Mouse (Mus musculus) neural tube, embryonic 12.5 days (tissue): ENCODE measurements around the gene Tssk3. TPM values are rescaled to one million over a fixed set of nuclear protein-coding genes. Genes with fewer than 3 reads are reported as not detected.
A peak's percentile ranks its signal among the peaks of the same experiment; 100 is the strongest.
"Not testable (repeated sequence)": the region's sequence is repeated elsewhere in the genome, so short reads cannot be mapped to it uniquely, and the experiment has no call there.

ENCODE experiments used
- ATAC-seq: fragments of 200-750 bp; cut with Nextera tagmentation; 2 replicates; pipeline ENCODE4 v1.8.0; 2017; ENCODE audit warnings: low read depth, mild to moderate bottlenecking, moderate TSS enrichment, moderate library complexity; ENCODE audit not compliant: low FRiP score
- H3K27ac ChIP-seq: fragments of 300-500 bp; sonication (generic); 2 replicates; pipeline ENCODE4 v1.5.1; 2016
- H3K27me3 ChIP-seq: fragments of 300-500 bp; sonication (generic); replicated peaks from 2 replicates; pipeline ENCODE4 v1.6.1; 2016; ENCODE audit warnings: mild to moderate bottlenecking
- H3K36me3 ChIP-seq: fragments of 300-500 bp; sonication (generic); 2 replicates; pipeline ENCODE4 v1.6.1; 2016; ENCODE audit warnings: mild to moderate bottlenecking
- H3K4me1 ChIP-seq: fragments of 300-500 bp; sonication (generic); 2 replicates; pipeline ENCODE4 v1.6.1; 2016
- H3K4me2 ChIP-seq: fragments of 300-500 bp; sonication (generic); replicated peaks from 2 replicates; pipeline ENCODE4 v1.6.1; 2016; ENCODE audit warnings: mild to moderate bottlenecking
- H3K4me3 ChIP-seq: fragments of 300-500 bp; sonication (generic); 2 replicates; pipeline ENCODE4 v1.5.1; 2016
- H3K9ac ChIP-seq: fragments of 300-500 bp; sonication (generic); 2 replicates; pipeline ENCODE4 v1.6.1; 2016; ENCODE audit warnings: mild to moderate bottlenecking
- H3K9me3 ChIP-seq: fragments of 300-500 bp; sonication (generic); 2 replicates; pipeline ENCODE4 v1.6.1; 2016; ENCODE audit warnings: mild to moderate bottlenecking
- WGBS: fragments of 180-500 bp; shearing (Covaris S2); methylation state at CpG from one replicate; pipeline ENCODE4 v1.1.7; 2016; 5-methylcytosine and 5-hydroxymethylcytosine counted together
- polyA plus RNA-seq: library from polyadenylated mRNA; unstranded; fragments of >200 nt; fragmentation: Nextera tagmentation; extraction: Ambion mirVana; gene quantifications from 2 replicates; pipeline ENCODE4 v1.2.1, GENCODE M21; 2016

Gene Tssk3
- polyA plus RNA-seq, 1 experiment from 2014 or later: not detected

DNA sequence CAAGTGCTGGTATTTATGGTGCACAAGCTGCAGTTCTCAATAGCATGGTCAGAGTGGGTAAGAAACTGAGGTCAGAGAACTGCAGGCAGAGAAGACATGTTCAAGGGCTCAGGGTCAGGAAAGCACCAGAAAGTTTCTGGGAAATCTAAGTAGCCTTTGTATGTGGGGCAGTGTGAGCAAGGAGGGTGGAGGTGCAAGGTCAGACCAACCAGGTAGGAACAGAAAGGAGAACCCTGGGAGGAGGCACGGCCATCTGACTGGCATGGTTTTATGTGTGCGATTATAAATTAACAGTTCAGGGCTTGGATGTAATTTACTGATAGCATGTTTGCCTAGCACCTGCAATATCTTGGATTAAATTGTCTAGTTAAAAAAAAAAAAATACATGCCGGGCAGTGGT lies 31.1 kb downstream of the Tssk3 start:
- 90% methylated on average over 3 of the region's 3 CpGs for WGBS
- Histone ChIP-seq H3K36me3 (peaks cover 8% of the 10 kb centered on the region; the same call in 1 of the 2 replicates), H3K4me2 (no peak overlapping the region), H3K27ac (no peak overlapping the region), H3K27me3 (no peaks in the 10 kb centered on the region), H3K9me3 (no peaks in the 10 kb centered on the region), H3K4me3 (no peak overlapping the region), H3K4me1 (peaks cover 16% of the 10 kb centered on the region), H3K9ac (no peak overlapping the region)
- ATAC-seq: no peak

DNA sequence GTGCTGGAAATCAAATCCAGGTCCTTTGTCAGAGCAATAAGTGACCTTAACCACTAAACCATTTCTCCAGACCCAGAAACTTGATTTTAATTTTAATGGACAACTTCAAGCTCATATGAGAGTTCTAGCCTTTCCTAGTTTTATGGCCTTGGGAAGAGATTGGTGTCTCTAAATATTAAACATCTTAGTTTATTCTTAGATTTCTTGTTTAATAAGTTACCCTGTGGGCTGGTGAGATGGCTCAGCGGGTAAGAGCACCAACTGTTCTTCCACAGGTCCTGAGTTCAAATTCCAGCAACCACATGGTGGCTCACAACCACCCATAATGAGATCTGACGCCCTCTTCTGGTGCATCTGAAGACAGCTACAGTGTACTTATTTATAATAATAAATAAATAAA lies 33.5 kb downstream of the Tssk3 start:
- H3K4me3 ChIP-seq, H3K27me3 ChIP-seq, H3K9ac ChIP-seq, H3K27ac ChIP-seq, H3K9me3 ChIP-seq, H3K4me2 ChIP-seq, H3K4me1 ChIP-seq, H3K36me3 ChIP-seq, ATAC-seq: not testable (repeated sequence)
- 64% methylated on average over 2 of the region's 2 CpGs for WGBS

DNA sequence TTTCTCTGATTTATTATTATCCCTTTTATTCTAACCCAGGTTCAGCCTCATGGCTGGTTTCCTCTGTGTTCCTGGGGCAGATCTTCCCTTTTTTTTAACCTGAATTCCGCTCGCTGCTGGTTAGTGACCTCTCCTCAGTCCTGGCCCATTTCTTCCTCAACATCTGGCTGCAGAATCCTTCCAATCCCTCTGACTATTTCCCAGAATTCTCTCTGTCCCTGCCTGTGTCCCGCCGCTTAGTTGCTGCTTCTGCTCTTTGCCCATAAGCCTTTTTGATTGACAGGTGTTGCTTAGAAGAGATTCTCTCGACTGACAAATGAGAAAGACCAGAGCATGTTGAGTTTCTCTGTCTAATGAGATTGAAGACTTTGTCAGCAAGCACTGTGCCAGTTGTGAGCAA lies 34.7 kb downstream of the Tssk3 start:
- Histone ChIP-seq H3K27ac (no peak overlapping the region), H3K4me2 (no peak overlapping the region), H3K9me3 (no peaks in the 10 kb centered on the region), H3K4me3 (no peak overlapping the region), H3K4me1 (0 out of 2 replicates have a peak, but pooled peaks cover 5% of the 10 kb centered on the region), H3K27me3 (no peaks in the 10 kb centered on the region), H3K9ac (no peak overlapping the region), H3K36me3 (no peaks in the 10 kb centered on the region)
- no peak for ATAC-seq
- 60% methylated on average over 5 of the region's 5 CpGs for WGBS

DNA sequence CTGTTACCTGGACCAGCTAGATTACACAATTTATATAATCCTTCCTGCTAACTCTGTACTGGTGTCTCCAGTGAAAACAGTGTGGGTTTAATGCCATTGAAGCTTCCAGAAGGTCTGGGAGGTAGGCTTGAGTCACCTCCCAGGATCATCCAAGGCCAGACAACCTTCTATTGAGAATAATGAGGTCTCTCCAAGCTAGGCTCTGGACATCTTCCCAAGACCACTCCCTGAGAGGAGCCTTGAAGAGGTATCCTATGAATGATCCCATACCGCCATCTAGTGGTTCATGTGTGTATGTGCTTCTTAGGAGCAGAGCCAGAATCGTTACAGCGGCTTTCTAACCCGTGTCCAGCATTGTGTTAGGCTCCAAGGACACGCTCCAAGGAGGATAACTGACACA lies 35.6 kb downstream of the Tssk3 start:
- H3K36me3 ChIP-seq: no peaks in the 10 kb centered on the region
- peak; percentile 56; the same call in 1 of the 2 replicates for ATAC-seq
- no peak overlapping the region for H3K4me3 ChIP-seq
- H3K9me3 ChIP-seq: no peaks in the 10 kb centered on the region
- H3K27ac ChIP-seq: no peak overlapping the region
- no peaks in the 10 kb centered on the region for H3K4me1 ChIP-seq
- no peak overlapping the region for H3K4me2 ChIP-seq
- H3K27me3 ChIP-seq: no peaks in the 10 kb centered on the region
- H3K9ac ChIP-seq: no peak overlapping the region
- WGBS: 5% methylated on average over 5 of the region's 5 CpGs

DNA sequence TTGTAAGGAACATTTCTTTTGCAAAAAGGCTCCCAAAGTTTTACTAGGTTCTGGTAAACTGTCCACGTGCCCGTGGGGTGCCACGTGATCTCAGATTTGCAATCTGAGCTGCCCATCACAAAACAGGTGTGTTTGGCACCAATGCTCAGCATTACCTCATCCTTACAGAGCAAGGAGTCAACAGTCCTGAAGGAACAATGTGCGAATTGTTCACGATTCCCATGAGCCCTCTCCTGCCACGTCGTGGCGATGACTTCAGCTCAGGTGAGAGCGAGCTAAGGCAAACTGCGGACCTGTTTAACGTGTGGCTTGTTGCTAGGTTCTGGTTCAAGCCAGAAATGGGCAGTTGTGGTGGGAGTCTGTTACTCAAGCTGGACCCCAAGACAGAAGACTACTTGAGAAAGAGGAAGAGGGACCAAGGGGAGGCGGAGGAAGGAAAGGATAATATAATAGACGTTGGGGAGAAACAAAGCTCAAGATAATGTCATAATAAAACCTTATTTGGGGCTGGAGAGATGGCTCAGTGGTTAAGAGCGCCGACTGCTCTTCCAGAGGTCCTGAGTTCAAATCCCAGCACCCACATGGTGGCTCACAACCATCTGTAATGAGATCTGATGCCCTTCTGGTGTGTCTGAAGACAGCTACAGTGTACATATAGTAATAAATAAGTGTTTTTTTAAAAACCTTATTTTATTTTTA lies 39.2 kb downstream of the Tssk3 start:
- 88% methylated on average over 15 of the region's 15 CpGs for WGBS
- no peaks in the 10 kb centered on the region for H3K36me3 ChIP-seq
- H3K27me3 ChIP-seq: no peaks in the 10 kb centered on the region
- no peak overlapping the region for H3K4me2 ChIP-seq
- no peak overlapping the region for H3K4me3 ChIP-seq
- no peak overlapping the region for H3K9ac ChIP-seq
- no peaks in the 10 kb centered on the region for H3K9me3 ChIP-seq
- H3K27ac ChIP-seq: no peak overlapping the region
- ATAC-seq: no peak
- no peaks in the 10 kb centered on the region for H3K4me1 ChIP-seq

DNA sequence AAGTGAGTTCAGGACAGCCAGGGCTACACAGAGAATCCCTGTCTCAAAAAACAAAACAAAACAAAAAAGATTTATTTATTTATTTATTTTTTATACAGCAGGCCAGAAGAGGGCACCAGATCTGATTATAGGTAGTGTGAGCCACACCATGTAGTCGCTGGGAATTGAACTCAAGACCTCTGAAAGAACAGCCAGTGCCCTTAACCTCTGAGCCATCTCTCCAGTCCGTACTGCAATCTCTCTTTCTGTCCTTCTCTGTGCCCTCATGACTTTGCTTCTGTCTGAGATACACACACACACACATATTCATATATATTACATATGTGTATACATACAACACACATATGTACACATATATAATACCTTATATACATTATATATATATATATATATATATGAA lies 40.0 kb downstream of the Tssk3 start:
- Histone ChIP-seq H3K27me3 (no peaks in the 10 kb centered on the region), H3K9me3 (no peaks in the 10 kb centered on the region), H3K27ac (no peak overlapping the region), H3K4me1 (no peaks in the 10 kb centered on the region), H3K4me2 (no peak overlapping the region), H3K4me3 (no peak overlapping the region), H3K36me3 (no peaks in the 10 kb centered on the region), H3K9ac (no peak overlapping the region)
- WGBS: 74% methylated on average over 2 of the region's 2 CpGs
- no peak for ATAC-seq

DNA sequence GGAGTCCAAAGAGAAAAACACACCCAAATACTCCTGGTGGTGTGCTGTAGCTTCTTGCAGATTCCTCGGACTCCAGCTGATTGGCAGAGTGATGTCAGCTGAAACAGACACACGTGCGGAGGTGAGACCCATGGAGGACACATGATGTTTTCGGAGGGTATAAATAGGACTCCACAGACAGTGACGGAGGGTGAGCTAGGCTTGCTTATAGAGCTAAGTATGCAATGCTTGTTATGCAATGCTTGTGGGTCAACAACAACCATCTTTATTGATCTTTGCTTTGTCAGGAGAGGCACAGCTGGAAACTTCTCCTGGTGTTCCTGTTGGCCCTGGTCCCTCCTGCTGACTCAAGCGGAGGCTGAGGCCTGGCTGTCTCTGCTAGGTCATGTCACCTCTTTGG lies 42.1 kb downstream of the Tssk3 start:
- Histone ChIP-seq H3K4me1 (no peaks in the 10 kb centered on the region), H3K36me3 (no peaks in the 10 kb centered on the region), H3K9ac (no peak overlapping the region), H3K9me3 (no peaks in the 10 kb centered on the region), H3K27me3 (no peaks in the 10 kb centered on the region), H3K4me2 (no peak overlapping the region), H3K4me3 (no peak overlapping the region), H3K27ac (no peak overlapping the region)
- 87% methylated on average over 6 of the region's 6 CpGs for WGBS
- ATAC-seq: no peak

DNA sequence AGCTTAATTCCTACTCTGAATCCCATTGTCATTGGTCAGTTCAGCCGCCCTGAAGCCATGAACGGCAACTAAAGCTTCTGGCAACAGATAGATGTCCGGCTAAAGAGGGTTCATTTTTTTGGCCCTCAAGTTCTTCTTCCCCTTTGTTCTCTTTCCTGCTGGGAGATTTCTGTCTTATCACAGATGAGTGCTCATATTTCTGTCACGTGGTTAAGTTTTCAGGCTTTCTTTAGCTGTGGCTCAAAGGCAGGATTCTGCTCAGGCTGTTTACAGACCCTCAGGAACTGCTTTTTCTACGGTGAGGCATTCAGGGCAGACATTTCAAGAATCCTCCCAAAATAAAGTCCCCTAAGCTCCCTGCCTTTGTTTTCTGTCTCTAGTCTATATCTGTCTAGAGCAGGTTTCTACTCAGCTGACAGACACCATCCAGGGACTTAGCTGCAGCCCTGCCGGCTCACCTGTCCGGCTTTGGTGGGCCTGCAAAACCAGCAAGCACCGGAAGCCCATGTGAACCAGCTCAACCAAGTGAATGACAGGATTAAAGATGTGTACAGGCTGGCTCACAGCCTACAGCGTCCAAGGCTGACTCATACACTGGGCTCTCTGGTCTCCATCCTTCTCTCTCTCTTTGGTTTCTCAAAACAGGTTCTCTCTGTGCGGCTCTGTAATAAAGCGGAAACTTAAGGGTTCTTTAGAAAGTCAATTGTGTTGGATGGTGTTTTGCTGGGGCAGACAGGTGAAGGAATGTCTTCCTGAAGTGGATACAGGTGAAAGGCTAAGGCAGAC lies 42.9 kb downstream of the Tssk3 start:
- Histone ChIP-seq H3K27ac (no peak overlapping the region), H3K36me3 (no peaks in the 10 kb centered on the region), H3K27me3 (peaks cover 3% of the 10 kb centered on the region; the same call in 1 of the 2 replicates), H3K4me1 (no peaks in the 10 kb centered on the region), H3K9ac (no peak overlapping the region), H3K4me2 (no peak overlapping the region), H3K4me3 (no peak overlapping the region), H3K9me3 (no peaks in the 10 kb centered on the region)
- ATAC-seq: no peak
- WGBS: 90% methylated on average over 11 of the region's 11 CpGs

DNA sequence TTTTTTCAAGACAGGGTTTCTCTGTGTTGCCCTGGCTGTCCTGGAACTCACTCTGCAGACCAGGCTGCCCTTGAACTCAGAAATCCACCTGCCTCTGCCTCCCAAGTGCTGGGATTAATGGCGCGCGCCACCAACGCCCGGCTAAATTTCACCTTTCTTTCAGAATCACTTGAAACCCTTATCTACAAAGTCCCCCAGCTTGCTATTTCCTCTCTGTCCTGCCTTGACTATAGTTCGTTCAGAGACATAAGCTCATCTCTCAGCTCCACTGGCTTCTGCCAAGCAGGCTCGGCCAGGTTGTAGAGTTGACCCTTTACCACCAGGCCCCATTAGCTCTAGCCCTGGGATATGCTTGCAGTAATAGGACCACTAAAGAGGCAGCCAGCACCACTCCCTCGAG lies 43.5 kb downstream of the Tssk3 start:
- Histone ChIP-seq H3K4me3 (no peak overlapping the region), H3K9me3 (no peaks in the 10 kb centered on the region), H3K4me2 (no peak overlapping the region), H3K36me3 (no peaks in the 10 kb centered on the region), H3K9ac (no peak overlapping the region), H3K27ac (no peak overlapping the region), H3K27me3 (peaks cover 9% of the 10 kb centered on the region; the same call in 1 of the 2 replicates), H3K4me1 (no peaks in the 10 kb centered on the region)
- 89% methylated on average over 8 of the region's 8 CpGs for WGBS
- ATAC-seq: no peak

DNA sequence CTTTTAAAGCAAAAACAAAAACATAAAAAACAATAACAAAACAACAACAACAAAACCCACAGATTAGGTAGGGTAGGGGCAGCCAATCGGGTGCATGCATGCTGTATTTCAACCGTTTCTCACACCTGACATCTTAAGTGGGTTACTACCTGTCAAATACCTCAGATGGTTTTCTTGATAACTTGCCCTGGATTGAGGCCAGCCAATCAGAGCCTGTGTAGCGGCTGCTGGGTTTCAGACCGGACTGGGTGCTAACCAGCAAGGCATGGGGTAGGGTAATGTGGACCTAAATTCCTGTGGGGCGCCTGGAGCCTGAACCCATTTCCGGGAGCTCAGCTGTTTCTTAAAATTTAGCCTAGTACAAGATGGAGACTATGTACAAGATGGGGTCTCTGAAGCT lies 49.7 kb downstream of the Tssk3 start:
- no peak overlapping the region for H3K4me3 ChIP-seq
- H3K27ac ChIP-seq: no peak overlapping the region
- H3K9me3 ChIP-seq: no peaks in the 10 kb centered on the region
- H3K27me3 ChIP-seq: peaks cover 41% of the 10 kb centered on the region
- H3K9ac ChIP-seq: no peak overlapping the region
- H3K36me3 ChIP-seq: no peaks in the 10 kb centered on the region
- H3K4me2 ChIP-seq: peak overlapping the region; percentile 64; the same call in 1 of the 2 replicates
- 23% methylated on average over 6 of the region's 6 CpGs for WGBS
- ATAC-seq: no peak
- peaks cover 7% of the 10 kb centered on the region for H3K4me1 ChIP-seq

DNA sequence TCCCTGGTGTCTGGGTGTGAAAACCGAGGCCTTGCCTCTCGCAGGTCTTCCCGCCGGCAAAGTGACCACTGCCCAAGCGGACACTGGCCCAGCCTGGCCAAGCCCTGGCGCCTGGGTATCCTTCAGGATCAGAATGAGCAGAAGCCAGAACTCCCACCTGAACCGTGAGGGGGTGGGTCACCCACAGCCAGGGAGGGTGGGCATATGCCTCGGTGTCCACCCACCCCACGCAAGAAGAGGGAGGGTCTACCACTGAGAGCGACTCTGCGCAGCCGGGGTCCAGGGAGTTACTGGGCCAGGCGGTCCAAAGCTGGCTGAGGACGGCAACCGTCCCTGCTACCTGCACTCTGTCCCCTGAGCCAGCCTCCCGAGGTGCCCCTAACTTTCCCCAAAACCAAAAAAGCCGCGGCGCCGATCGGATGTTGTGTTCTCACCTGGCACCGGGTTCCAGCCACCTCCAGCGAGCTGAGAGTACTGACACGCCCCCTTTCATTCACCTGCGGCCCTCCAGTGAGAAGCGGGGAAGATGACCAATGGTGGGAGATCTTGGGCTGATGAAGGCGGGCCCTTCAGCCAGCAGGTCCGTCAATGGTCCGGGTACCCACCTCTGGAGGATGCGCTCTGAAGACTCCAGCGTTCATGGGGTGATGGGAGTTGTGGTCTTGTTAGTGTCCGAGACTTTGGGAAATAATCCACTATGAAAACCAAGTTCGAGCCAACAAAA lies 50.3 kb downstream of the Tssk3 start, which contains the start of gene Zbtb8b:
Zbtb8b (minus strand) TSS at position 514 of the 724 bp plus-strand sequence.
- Histone ChIP-seq H3K9me3 (no peaks in the 10 kb centered on the region), H3K9ac (peak within 1 kb of the TSS; percentile 56), H3K4me3 (peak within 1 kb of the TSS; percentile 45), H3K27me3 (peaks cover 41% of the 10 kb centered on the region), H3K4me1 (peaks cover 7% of the 10 kb centered on the region), H3K4me2 (peak within 1 kb of the TSS; percentile 64), H3K36me3 (no peaks in the 10 kb centered on the region), H3K27ac (no peak within 1 kb of the TSS)
- peak; percentile 93 for ATAC-seq
- WGBS: 2% methylated on average over 33 of the region's 33 CpGs
